Mouse (Mus musculus) liver, postnatal 0 days (tissue): ENCODE data around the gene Iars2.

Experiments
- CTCF ChIP-seq: sonication (generic); IDR thresholded peaks from 2 replicates; pipeline ENCODE4 v1.5.1; 2016; ENCODE audit warnings: antibody characterized with exemption, low read depth
- EP300 ChIP-seq: IDR thresholded peaks from 2 replicates; pipeline ENCODE4 v1.6.1; 2016; ENCODE audit warnings: antibody characterized with exemption, low read depth, mild to moderate bottlenecking

GRCm38 (mm10) chr1:185315846-185316568 is 13.2 kb downstream of the Iars2 start:
- TF ChIP-seq EP300 (no peak), CTCF (no peak)
